Mouse (Mus musculus) forebrain, postnatal 0 days (tissue): ENCODE measurements around the gene Spata25. TPM values are rescaled to one million over a fixed set of nuclear protein-coding genes. Genes with fewer than 3 reads are reported as not detected.

ENCODE experiments used
- ATAC-seq: fragments of 200-750 bp; cut with Nextera tagmentation; 2 replicates; pipeline ENCODE4 v1.8.0; 2017; ENCODE audit warnings: mild to moderate bottlenecking, moderate library complexity
- DNase-seq: peaks from one replicate; pipeline ENCODE4 v3.0.0-alpha.2; 2015
- H3K27ac ChIP-seq: fragments of 300-500 bp; sonication (generic); 2 replicates; pipeline ENCODE4 v1.5.1; 2014; ENCODE audit warnings: low read depth, mild to moderate bottlenecking, antibody characterized with exemption, low read length, moderate library complexity, mixed read lengths
- H3K27me3 ChIP-seq: fragments of 300-500 bp; sonication (generic); 2 replicates; pipeline ENCODE4 v1.6.1; 2014; ENCODE audit warnings: mild to moderate bottlenecking, low read length, mixed read lengths; ENCODE audit not compliant: insufficient read depth
- H3K36me3 ChIP-seq: fragments of 300-500 bp; sonication (generic); 2 replicates; pipeline ENCODE4 v1.6.1; 2014; ENCODE audit warnings: mild to moderate bottlenecking, moderate library complexity; ENCODE audit not compliant: insufficient read depth
- H3K4me1 ChIP-seq: fragments of 300-500 bp; sonication (generic); 2 replicates; pipeline ENCODE4 v1.6.1; 2014; ENCODE audit warnings: antibody characterized with exemption; ENCODE audit not compliant: insufficient read depth
- H3K4me2 ChIP-seq: fragments of 300-500 bp; sonication (generic); 2 replicates; pipeline ENCODE4 v1.6.1; 2014; ENCODE audit warnings: low read depth, mild to moderate bottlenecking, moderate library complexity
- H3K4me3 ChIP-seq: fragments of 300-500 bp; sonication (generic); 2 replicates; pipeline ENCODE4 v1.5.1; 2014; ENCODE audit warnings: low read depth, low read length, mixed read lengths
- H3K9ac ChIP-seq: fragments of 300-500 bp; sonication (generic); 2 replicates; pipeline ENCODE4 v1.6.1; 2014; ENCODE audit warnings: mild to moderate bottlenecking
- H3K9me3 ChIP-seq: fragments of 300-500 bp; sonication (generic); 2 replicates; pipeline ENCODE4 v1.6.1; 2016; ENCODE audit warnings: low read length
- CTCF ChIP-seq: sonication (generic); IDR thresholded peaks from 2 replicates; pipeline ENCODE4 v1.5.1; 2016; ENCODE audit warnings: antibody characterized with exemption, control low read depth, low read depth
- WGBS: fragments of 180-500 bp; shearing (Covaris S2); extraction: QIAGEN DNeasy Blood & Tissue Kit; methylation state at CpG from one replicate; pipeline ENCODE4 v1.1.7; 2014; 5-methylcytosine and 5-hydroxymethylcytosine counted together
- polyA plus RNA-seq: library from polyadenylated mRNA; unstranded; fragments of >200 nt; fragmentation: Nextera tagmentation; extraction: Ambion mirVana; gene quantifications from 2 replicates; pipeline ENCODE4 v1.2.1, GENCODE M21; 2015
- total RNA-seq: library from RNA; depleted of rRNA; stranded (reverse); fragments of >200 nt; gene quantifications from 2 replicates; pipeline ENCODE4 v1.2.3, GENCODE M21; 2014

The Spata25 gene
- total and polyA plus RNA-seq, 2 experiments from 2014 or later = 1.00 TPM; not detected in 1

DNA sequence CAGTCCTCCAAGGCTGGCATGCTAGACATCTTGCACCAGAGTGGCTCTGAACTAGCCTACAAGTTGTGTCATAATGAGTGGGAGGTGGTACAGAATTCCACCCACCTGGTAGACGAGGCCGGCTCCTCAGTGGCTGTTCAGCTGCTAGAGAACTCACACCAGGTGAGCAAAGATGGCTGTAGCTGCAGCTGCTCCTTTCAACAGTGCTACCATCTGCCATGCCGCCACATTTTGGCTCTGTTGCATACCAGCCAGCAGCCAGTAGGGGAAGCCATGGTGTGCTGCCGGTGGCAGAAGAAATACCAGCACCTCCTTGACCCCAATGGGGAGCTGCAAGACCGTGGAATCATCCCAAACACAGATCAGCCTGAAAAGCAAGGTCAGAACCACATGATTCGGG is 7.3 kb downstream of the Spata25 start:
- peaks cover 35% of the 10 kb centered on the region for H3K36me3 ChIP-seq
- 88% methylated on average over 6 of the region's 6 CpGs for WGBS

DNA sequence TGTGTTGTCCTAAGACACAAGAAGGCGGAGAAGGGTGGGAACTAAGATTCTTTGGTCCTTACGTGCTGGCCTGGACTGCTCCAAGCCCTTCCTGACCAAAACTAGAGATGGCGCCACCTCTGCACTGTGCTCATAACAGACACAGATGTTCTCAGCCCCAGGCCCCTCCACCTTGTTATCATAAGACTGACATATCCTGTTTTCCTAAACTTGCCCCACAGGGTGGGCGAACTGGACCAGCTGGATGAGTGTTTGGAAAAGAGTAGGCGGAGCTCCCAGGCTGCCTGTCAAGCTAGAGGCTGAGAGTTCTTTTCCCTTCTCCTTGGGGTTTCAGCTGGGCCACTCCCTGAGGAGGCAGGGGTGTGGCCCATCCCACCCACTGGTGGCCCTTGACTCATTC is 10.6 kb downstream of the Spata25 start:
- ATAC-seq = no peak
- no peaks in the 10 kb centered on the region for H3K9me3 ChIP-seq
- H3K36me3 ChIP-seq = peaks cover 26% of the 10 kb centered on the region
- H3K27me3 ChIP-seq = no peaks in the 10 kb centered on the region
- H3K9ac ChIP-seq = no peak overlapping the region
- no peak for TF ChIP-seq CTCF
- H3K27ac ChIP-seq = no peak overlapping the region
- no peak overlapping the region for H3K4me3 ChIP-seq
- WGBS = 86% methylated on average over 5 of the region's 5 CpGs
- no peaks in the 10 kb centered on the region for H3K4me1 ChIP-seq
- DNase-seq = no peak
- no peak overlapping the region for H3K4me2 ChIP-seq

More for the DNA sequence above, 7.3 kb downstream of the Spata25 start:
- TF ChIP-seq CTCF = no peak
- no peak overlapping the region for H3K27ac ChIP-seq
- no peak overlapping the region for H3K4me2 ChIP-seq
- H3K4me1 ChIP-seq = peaks cover 8% of the 10 kb centered on the region
- ATAC-seq (no peak), DNase-seq (no peak)
- H3K27me3 ChIP-seq = no peaks in the 10 kb centered on the region
- H3K9me3 ChIP-seq = no peaks in the 10 kb centered on the region
- H3K9ac ChIP-seq = no peak overlapping the region
- no peak overlapping the region for H3K4me3 ChIP-seq

DNA sequence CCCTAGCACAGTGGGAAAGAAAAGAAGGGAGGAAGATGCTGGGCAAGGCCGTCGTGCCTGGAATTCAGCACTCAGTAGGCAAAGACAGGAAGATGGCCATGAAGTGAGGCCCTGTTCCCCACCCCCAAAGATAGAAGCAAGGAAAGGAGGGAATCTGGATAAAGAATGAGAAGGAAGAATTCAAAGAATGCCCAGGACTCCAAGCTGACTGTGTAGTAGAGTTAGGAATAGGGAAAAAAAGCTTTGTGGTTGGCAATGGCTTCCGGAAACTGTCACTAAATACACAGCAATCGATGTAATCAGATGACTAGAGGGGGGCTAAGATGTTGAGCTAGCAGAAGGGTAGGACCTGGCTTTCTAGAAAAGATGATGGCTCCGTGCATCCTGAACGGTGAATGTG is 11.1 kb downstream of the Spata25 start:
- Histone ChIP-seq H3K9me3 (no peaks in the 10 kb centered on the region), H3K4me2 (no peak overlapping the region), H3K4me3 (no peak overlapping the region), H3K27ac (no peak overlapping the region), H3K36me3 (peaks cover 26% of the 10 kb centered on the region), H3K27me3 (no peaks in the 10 kb centered on the region), H3K9ac (no peak overlapping the region), H3K4me1 (no peaks in the 10 kb centered on the region)
- 91% methylated on average over 6 of the region's 6 CpGs for WGBS
- ATAC-seq = no peak
- DNase-seq = no peak
- no peak for TF ChIP-seq CTCF

DNA sequence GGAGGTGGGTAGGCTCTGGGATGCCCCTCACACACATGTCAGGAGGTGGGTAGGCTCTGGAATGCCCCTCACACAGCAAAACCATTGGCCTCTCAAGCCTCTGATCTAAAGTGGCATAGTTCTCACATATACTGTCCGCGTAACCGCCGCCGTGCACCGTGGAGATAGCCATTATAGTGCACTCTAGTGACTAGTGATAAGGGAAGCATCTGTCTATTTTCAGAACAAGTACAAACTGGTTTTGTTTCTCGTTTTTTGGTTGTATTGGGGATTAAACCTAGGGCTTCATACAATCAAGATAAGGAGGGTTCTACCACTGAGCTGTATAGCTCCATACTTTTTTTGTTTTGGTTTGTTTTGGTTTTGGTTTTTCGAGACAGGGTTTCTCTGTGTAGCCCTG is 12.5 kb downstream of the Spata25 start:
- no peak for TF ChIP-seq CTCF
- no peaks in the 10 kb centered on the region for H3K9me3 ChIP-seq
- no peak overlapping the region for H3K27ac ChIP-seq
- WGBS = 93% methylated on average over 8 of the region's 8 CpGs
- H3K4me1 ChIP-seq = no peaks in the 10 kb centered on the region
- no peaks in the 10 kb centered on the region for H3K27me3 ChIP-seq
- no peak overlapping the region for H3K4me3 ChIP-seq
- ATAC-seq = no peak
- no peak for DNase-seq
- no peak overlapping the region for H3K4me2 ChIP-seq
- H3K36me3 ChIP-seq = peaks cover 15% of the 10 kb centered on the region
- no peak overlapping the region for H3K9ac ChIP-seq

DNA sequence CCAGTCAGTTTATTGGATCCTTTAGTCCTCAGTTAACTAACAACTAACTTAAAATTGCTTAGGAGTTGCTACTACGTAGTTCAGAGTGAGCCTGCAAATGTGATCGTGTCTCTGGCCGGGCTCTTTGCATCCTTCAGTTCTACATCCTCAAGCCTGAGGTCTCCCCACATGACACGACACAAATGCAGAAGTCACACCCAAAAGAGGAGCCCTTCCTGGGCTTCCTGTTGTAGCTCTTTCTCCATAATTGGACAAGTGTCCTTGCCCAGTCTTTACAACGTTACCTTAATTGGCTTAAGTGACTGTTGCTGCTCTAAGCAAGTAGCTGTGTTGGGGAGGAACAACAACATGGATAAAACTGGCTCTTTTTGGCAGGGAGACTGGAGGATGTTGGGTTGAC is 13.0 kb downstream of the Spata25 start:
- DNase-seq (no peak), ATAC-seq (no peak)
- H3K36me3 ChIP-seq = peaks cover 11% of the 10 kb centered on the region
- no peak for TF ChIP-seq CTCF
- no peaks in the 10 kb centered on the region for H3K27me3 ChIP-seq
- H3K4me3 ChIP-seq = no peak overlapping the region
- H3K9ac ChIP-seq = no peak overlapping the region
- WGBS = 85% methylated on average over 5 of the region's 5 CpGs
- H3K9me3 ChIP-seq = no peaks in the 10 kb centered on the region
- H3K27ac ChIP-seq = no peak overlapping the region
- H3K4me1 ChIP-seq = no peaks in the 10 kb centered on the region
- no peak overlapping the region for H3K4me2 ChIP-seq

DNA sequence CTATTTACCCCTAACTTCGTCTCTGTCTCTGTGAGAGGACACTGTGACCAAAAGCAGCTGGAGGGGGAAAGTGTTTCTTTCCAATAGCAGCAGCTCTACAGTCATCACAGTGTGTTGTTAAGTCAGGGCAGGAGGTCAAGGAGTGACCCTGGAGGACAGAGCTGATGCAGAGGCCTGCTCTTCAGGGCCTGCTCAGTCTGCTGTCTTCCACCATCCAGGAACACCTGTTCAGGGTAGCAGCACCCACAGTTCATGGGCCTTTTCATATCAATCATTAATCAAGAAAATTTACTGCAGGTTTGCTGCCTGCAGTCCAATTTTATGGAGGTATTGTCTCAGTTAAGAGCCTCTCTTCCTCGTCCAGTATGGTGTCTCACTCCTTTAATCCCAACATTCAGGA is 14.8 kb downstream of the Spata25 start:
- 76% methylated on average over 2 of the region's 2 CpGs for WGBS
- Histone ChIP-seq H3K4me2 (no peak overlapping the region), H3K9ac (no peak overlapping the region), H3K9me3 (no peaks in the 10 kb centered on the region), H3K4me1 (no peaks in the 10 kb centered on the region), H3K36me3 (peaks cover 9% of the 10 kb centered on the region), H3K27ac (no peak overlapping the region), H3K4me3 (no peak overlapping the region), H3K27me3 (no peaks in the 10 kb centered on the region)
- DNase-seq = no peak
- TF ChIP-seq CTCF = no peak
- ATAC-seq = no peak

DNA sequence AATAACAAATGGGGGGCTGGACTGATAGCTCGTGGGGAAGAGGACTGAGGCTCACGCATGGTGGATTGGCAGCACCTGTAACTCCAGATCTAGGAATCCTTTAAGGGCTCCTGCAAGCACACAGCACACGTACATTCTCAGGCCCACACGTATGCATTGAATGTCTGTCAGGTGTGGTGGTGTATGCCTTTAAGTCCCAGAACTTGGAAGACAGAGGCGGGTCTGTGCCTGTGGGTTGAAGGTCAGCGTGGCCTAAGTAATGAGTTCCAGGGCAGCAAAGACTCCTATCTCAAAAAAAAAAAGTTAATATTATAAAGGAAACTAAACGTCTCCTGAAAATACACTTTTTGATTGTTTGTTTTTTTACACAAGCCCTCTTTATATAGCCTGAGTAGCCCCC is 21.7 kb downstream of the Spata25 start:
- ATAC-seq (no peak), DNase-seq (no peak)
- Histone ChIP-seq H3K9me3 (no peaks in the 10 kb centered on the region), H3K36me3 (peaks cover 5% of the 10 kb centered on the region), H3K4me3 (no peak overlapping the region), H3K4me2 (no peak overlapping the region), H3K27ac (no peak overlapping the region), H3K27me3 (no peaks in the 10 kb centered on the region), H3K4me1 (0 out of 2 replicates have a peak, but pooled peaks cover 4% of the 10 kb centered on the region), H3K9ac (no peak overlapping the region)
- no peak for TF ChIP-seq CTCF
- 88% methylated on average over 7 of the region's 7 CpGs for WGBS

DNA sequence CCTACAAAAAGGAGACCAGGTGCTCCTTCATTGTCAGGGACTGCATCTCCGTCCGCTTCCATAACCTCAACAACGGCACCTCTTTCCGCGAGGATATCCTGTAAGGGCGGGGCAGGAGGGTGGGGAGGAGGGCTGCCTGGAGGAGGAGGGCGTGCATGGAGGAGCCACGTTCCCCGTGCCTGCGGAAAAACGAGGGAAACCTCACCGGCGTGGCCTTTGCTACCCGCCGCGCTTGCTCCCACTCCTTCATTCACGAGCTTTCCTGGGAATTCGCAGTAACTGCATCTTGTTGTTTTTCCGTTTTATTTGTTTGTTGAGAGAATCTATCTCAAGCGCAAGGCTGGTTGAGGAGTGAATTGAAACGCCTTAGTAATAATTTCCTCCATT is 23.0 kb downstream of the Spata25 start:
- H3K4me1 ChIP-seq = 0 out of 2 replicates have a peak, but pooled peaks cover 4% of the 10 kb centered on the region
- H3K4me3 ChIP-seq = peak overlapping the region; percentile 53
- no peaks in the 10 kb centered on the region for H3K9me3 ChIP-seq
- peak overlapping the region; percentile 71 for H3K9ac ChIP-seq
- H3K27me3 ChIP-seq = no peaks in the 10 kb centered on the region
- TF ChIP-seq CTCF = no peak
- DNase-seq (no peak), ATAC-seq (peak; percentile 39)
- H3K27ac ChIP-seq = peak overlapping the region; percentile 73
- H3K4me2 ChIP-seq = peak overlapping the region; percentile 67
- peaks cover 5% of the 10 kb centered on the region for H3K36me3 ChIP-seq
- WGBS = under 1% methylated on average over 21 of the region's 21 CpGs
